Mouse (Mus musculus) liver, embryonic 15.5 days (tissue): ENCODE measurements around the gene Theg. TPM values are rescaled to one million over a fixed set of nuclear protein-coding genes. Genes with fewer than 3 reads are reported as not detected.

Source experiments
- ATAC-seq: fragments of 200-750 bp; cut with Nextera tagmentation; 2 replicates; pipeline ENCODE4 v1.8.0; 2017; ENCODE audit warnings: moderate number of reproducible peaks, mild to moderate bottlenecking, moderate library complexity; ENCODE audit not compliant: insufficient read depth
- H3K27ac ChIP-seq: fragments of 300-500 bp; sonication (generic); replicated peaks from 2 replicates; pipeline ENCODE4 v1.5.1; 2015; ENCODE audit warnings: mild to moderate bottlenecking, inconsistent platforms
- H3K27me3 ChIP-seq: fragments of 300-500 bp; sonication (generic); 2 replicates; pipeline ENCODE4 v1.6.1; 2015; ENCODE audit warnings: mild to moderate bottlenecking, inconsistent platforms
- H3K36me3 ChIP-seq: fragments of 300-500 bp; sonication (generic); replicated peaks from 2 replicates; pipeline ENCODE4 v1.6.1; 2015; ENCODE audit warnings: moderate library complexity, mild to moderate bottlenecking, inconsistent platforms
- H3K4me1 ChIP-seq: fragments of 300-500 bp; sonication (generic); replicated peaks from 2 replicates; pipeline ENCODE4 v1.6.1; 2015; ENCODE audit warnings: inconsistent platforms
- H3K4me2 ChIP-seq: fragments of 300-500 bp; sonication (generic); 2 replicates; pipeline ENCODE4 v1.6.1; 2015; ENCODE audit warnings: moderate library complexity, mild to moderate bottlenecking, inconsistent platforms
- H3K4me3 ChIP-seq: fragments of 300-500 bp; sonication (generic); replicated peaks from 2 replicates; pipeline ENCODE4 v1.5.1; 2015; ENCODE audit warnings: mild to moderate bottlenecking, inconsistent platforms
- H3K9ac ChIP-seq: fragments of 300-500 bp; sonication (generic); 2 replicates; pipeline ENCODE4 v1.6.1; 2015; ENCODE audit warnings: moderate library complexity, mild to moderate bottlenecking, inconsistent platforms
- H3K9me3 ChIP-seq: fragments of 300-500 bp; sonication (generic); replicated peaks from 2 replicates; pipeline ENCODE4 v1.6.1; 2016; ENCODE audit warnings: inconsistent platforms
- WGBS: fragments of 180-500 bp; shearing (Covaris S2); methylation state at CpG from one replicate; pipeline ENCODE4 v1.1.7; 2015; ENCODE audit warnings: mixed read lengths; ENCODE audit not compliant: insufficient replicate concordance; 5-methylcytosine and 5-hydroxymethylcytosine counted together
- polyA plus RNA-seq: library from polyadenylated mRNA; unstranded; fragments of >200 nt; fragmentation: Nextera tagmentation; extraction: Ambion mirVana; gene quantifications from 2 replicates; pipeline ENCODE4 v1.2.1, GENCODE M21; 2015

The Theg gene
- polyA plus RNA-seq, 1 experiment from 2014 or later = not detected

- Histone ChIP-seq H3K4me3 (no peak overlapping the region), H3K27ac (no peak overlapping the region), H3K4me2 (no peak overlapping the region), H3K36me3 (no peaks in the 10 kb centered on the region), H3K9me3 (no peaks in the 10 kb centered on the region), H3K27me3 (0 out of 2 replicates have a peak, but pooled peaks cover 7% of the 10 kb centered on the region), H3K4me1 (no peaks in the 10 kb centered on the region), H3K9ac (no peak overlapping the region)
- 58% methylated on average over 7 of the region's 7 CpGs for WGBS
- ATAC-seq = no peak
Observed at GRCm38 (mm10) chr10:79578891-79579290, 8.2 kb downstream of the Theg start.

GRCm38 (mm10) chr10:79578276-79578675 is 8.9 kb downstream of the Theg start:
- WGBS = 63% methylated on average over 9 of the region's 9 CpGs
- H3K9me3 ChIP-seq = no peaks in the 10 kb centered on the region

DNA sequence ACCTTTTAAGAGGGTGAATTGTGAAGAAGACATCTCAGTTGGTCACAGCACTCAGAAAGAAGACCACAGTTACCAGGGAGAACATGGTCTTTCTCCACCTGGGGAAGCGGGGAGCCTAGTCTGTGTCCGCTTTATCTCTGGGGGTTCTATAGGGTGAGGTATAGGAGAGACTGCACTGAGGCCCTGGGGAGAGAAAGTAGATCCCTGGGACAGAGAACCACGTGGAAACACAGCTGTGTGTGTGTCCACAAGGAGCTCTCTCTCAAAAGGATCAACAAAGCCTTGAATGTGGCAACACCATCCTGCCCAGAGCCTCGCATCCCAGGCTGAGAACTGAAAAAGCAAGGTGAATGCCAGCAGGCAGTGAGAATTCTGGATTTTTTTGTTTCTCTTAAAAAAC is 9.8 kb downstream of the Theg start:
- no peak overlapping the region for H3K4me3 ChIP-seq
- no peak overlapping the region for H3K27ac ChIP-seq
- 0 out of 2 replicates have a peak, but pooled peaks cover 7% of the 10 kb centered on the region for H3K27me3 ChIP-seq
- ATAC-seq = no peak
- H3K36me3 ChIP-seq = no peaks in the 10 kb centered on the region
- 51% methylated on average over 4 of the region's 4 CpGs for WGBS
- no peak overlapping the region for H3K4me2 ChIP-seq
- H3K9me3 ChIP-seq = no peaks in the 10 kb centered on the region
- H3K4me1 ChIP-seq = no peaks in the 10 kb centered on the region
- no peak overlapping the region for H3K9ac ChIP-seq

More at GRCm38 (mm10) chr10:79578276-79578675, 8.9 kb downstream of the Theg start:
- Histone ChIP-seq H3K27me3 (0 out of 2 replicates have a peak, but pooled peaks cover 7% of the 10 kb centered on the region), H3K27ac (no peak overlapping the region), H3K36me3 (no peaks in the 10 kb centered on the region), H3K4me1 (no peaks in the 10 kb centered on the region), H3K9ac (no peak overlapping the region), H3K4me2 (no peak overlapping the region), H3K4me3 (no peak overlapping the region)
- ATAC-seq = no peak

- no peak overlapping the region for H3K4me2 ChIP-seq
- H3K4me1 ChIP-seq = no peaks in the 10 kb centered on the region
- H3K9ac ChIP-seq = no peak overlapping the region
- no peaks in the 10 kb centered on the region for H3K9me3 ChIP-seq
- no peak overlapping the region for H3K4me3 ChIP-seq
- 0 out of 2 replicates have a peak, but pooled peaks cover 7% of the 10 kb centered on the region for H3K27me3 ChIP-seq
- no peak for ATAC-seq
- 56% methylated on average over 6 of the region's 6 CpGs for WGBS
- no peak overlapping the region for H3K27ac ChIP-seq
- H3K36me3 ChIP-seq = no peaks in the 10 kb centered on the region
Observed at GRCm38 (mm10) chr10:79575754-79576153, 11.4 kb downstream of the Theg start.

- WGBS = 67% methylated on average over 6 of the region's 6 CpGs
- H3K4me1 ChIP-seq = no peaks in the 10 kb centered on the region
- H3K27ac ChIP-seq = no peak overlapping the region
- H3K4me3 ChIP-seq = no peak overlapping the region
- H3K9me3 ChIP-seq = no peaks in the 10 kb centered on the region
- no peaks in the 10 kb centered on the region for H3K36me3 ChIP-seq
- no peak overlapping the region for H3K4me2 ChIP-seq
- 0 out of 2 replicates have a peak, but pooled peaks cover 6% of the 10 kb centered on the region for H3K27me3 ChIP-seq
- H3K9ac ChIP-seq = no peak overlapping the region
- no peak for ATAC-seq
Observed at GRCm38 (mm10) chr10:79574796-79575195, 12.3 kb downstream of the Theg start.

GRCm38 (mm10) chr10:79574350-79574749 is 12.8 kb downstream of the Theg start:
- no peak overlapping the region for H3K4me2 ChIP-seq
- H3K9me3 ChIP-seq = no peaks in the 10 kb centered on the region
- ATAC-seq = no peak
- H3K4me1 ChIP-seq = no peaks in the 10 kb centered on the region
- no peaks in the 10 kb centered on the region for H3K36me3 ChIP-seq
- H3K9ac ChIP-seq = no peak overlapping the region
- 0 out of 2 replicates have a peak, but pooled peaks cover 3% of the 10 kb centered on the region for H3K27me3 ChIP-seq
- 66% methylated on average over 8 of the region's 8 CpGs for WGBS
- H3K27ac ChIP-seq = no peak overlapping the region
- no peak overlapping the region for H3K4me3 ChIP-seq

DNA sequence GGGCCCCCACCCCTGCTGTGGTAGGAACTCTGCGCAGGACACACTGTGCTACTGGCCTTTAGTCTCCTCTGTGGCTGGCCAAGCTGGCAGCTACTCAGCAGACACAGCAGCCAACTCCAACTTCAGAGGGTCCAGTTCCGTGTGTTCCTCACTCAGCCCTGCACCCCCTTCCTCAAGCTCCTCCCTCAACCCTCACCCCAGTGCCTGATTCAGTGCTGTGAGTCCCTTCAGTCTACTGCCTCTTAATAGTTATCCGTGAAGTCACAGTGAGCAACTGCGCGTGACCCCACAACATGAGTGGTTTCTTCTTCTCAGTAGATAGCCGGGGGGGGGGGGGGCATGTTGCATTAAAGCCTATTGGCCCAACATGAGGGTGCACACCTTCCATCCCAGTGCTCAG is 13.5 kb downstream of the Theg start:
- no peak for ATAC-seq
- Histone ChIP-seq H3K9me3 (no peaks in the 10 kb centered on the region), H3K27me3 (0 out of 2 replicates have a peak, but pooled peaks cover 3% of the 10 kb centered on the region), H3K36me3 (no peaks in the 10 kb centered on the region), H3K27ac (no peak overlapping the region), H3K9ac (no peak overlapping the region), H3K4me3 (no peak overlapping the region), H3K4me2 (no peak overlapping the region), H3K4me1 (no peaks in the 10 kb centered on the region)
- 76% methylated on average over 6 of the region's 6 CpGs for WGBS

GRCm38 (mm10) chr10:79571314-79571713 is 15.8 kb downstream of the Theg start:
- Histone ChIP-seq H3K27me3 (no peaks in the 10 kb centered on the region), H3K9ac (no peak overlapping the region), H3K4me3 (no peak overlapping the region), H3K36me3 (no peaks in the 10 kb centered on the region), H3K4me2 (no peak overlapping the region), H3K9me3 (no peaks in the 10 kb centered on the region), H3K27ac (no peak overlapping the region), H3K4me1 (no peaks in the 10 kb centered on the region)
- no peak for ATAC-seq
- WGBS = 67% methylated on average over 2 of the region's 2 CpGs

DNA sequence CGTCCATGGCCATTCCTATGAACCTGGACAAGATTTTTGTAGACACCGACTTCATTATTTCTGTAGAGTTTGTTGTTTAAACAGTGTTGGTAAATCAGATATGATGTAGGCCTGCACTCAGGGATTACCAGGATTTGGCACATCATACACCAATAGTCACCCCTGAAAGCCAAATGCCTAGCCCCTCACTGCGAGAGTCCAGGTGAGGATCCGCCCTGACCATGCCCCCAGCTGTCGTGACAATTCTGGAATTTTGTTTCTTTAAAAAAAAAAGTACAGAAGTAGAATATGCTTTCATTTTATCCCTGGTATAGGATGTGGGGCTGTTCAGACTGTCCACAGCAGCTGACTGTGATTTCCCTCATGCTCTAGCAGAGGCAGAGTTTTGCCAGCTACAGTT is 17.2 kb downstream of the Theg start:
- 77% methylated on average over 5 of the region's 5 CpGs for WGBS
- Histone ChIP-seq H3K27me3 (no peaks in the 10 kb centered on the region), H3K4me1 (no peaks in the 10 kb centered on the region), H3K36me3 (no peaks in the 10 kb centered on the region), H3K9me3 (no peaks in the 10 kb centered on the region), H3K4me2 (no peak overlapping the region), H3K4me3 (no peak overlapping the region), H3K27ac (no peak overlapping the region), H3K9ac (no peak overlapping the region)
- ATAC-seq = no peak

DNA sequence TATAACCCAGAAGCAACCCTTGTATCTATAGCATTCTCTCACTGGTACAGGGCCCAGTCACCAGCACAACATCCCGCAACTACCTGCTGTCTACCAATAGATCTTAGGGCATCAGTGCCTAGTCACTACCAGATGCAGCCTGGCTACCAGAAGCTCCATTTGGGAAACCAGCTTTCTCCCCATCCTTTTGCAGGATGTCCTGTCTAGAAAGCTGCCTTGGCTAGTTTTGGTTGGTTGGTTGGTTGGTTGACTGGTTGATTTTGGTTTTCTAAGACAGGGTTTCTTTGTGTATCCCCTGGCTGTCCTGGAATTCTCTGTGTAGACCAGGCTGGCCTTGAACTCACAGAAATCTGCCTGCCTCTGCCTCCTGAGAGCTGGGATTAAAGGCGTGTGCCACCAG is 27.4 kb downstream of the Theg start:
- Histone ChIP-seq H3K9me3 (no peaks in the 10 kb centered on the region), H3K36me3 (no peaks in the 10 kb centered on the region), H3K4me2 (no peak overlapping the region), H3K4me1 (peaks cover 7% of the 10 kb centered on the region), H3K9ac (no peak overlapping the region), H3K27ac (no peak overlapping the region), H3K27me3 (peaks cover 9% of the 10 kb centered on the region), H3K4me3 (no peak overlapping the region)
- WGBS = 55% methylated on average over 2 of the region's 2 CpGs
- no peak for ATAC-seq

GRCm38 (mm10) chr10:79557496-79557895 is 29.6 kb downstream of the Theg start:
- no peak overlapping the region for H3K4me3 ChIP-seq
- WGBS = 66% methylated on average over 5 of the region's 5 CpGs
- no peaks in the 10 kb centered on the region for H3K9me3 ChIP-seq
- no peak overlapping the region for H3K9ac ChIP-seq
- no peak overlapping the region for H3K27ac ChIP-seq
- peaks cover 24% of the 10 kb centered on the region for H3K4me1 ChIP-seq
- H3K36me3 ChIP-seq = no peaks in the 10 kb centered on the region
- peaks cover 9% of the 10 kb centered on the region for H3K27me3 ChIP-seq
- H3K4me2 ChIP-seq = no peak overlapping the region
- ATAC-seq = no peak

- Histone ChIP-seq H3K9ac (no peak overlapping the region), H3K4me3 (no peak overlapping the region), H3K36me3 (no peaks in the 10 kb centered on the region), H3K4me1 (peaks cover 27% of the 10 kb centered on the region), H3K27me3 (peaks cover 9% of the 10 kb centered on the region), H3K9me3 (no peaks in the 10 kb centered on the region), H3K4me2 (no peak overlapping the region), H3K27ac (no peak overlapping the region)
- no peak for ATAC-seq
- 64% methylated on average over 5 of the region's 5 CpGs for WGBS
Observed at GRCm38 (mm10) chr10:79556951-79557350, 30.2 kb downstream of the Theg start.
